Mouse (Mus musculus) kidney, embryonic 16.5 days (tissue): ENCODE results near the gene Lrrc27. TPM values are rescaled to one million over a fixed set of nuclear protein-coding genes. Genes with fewer than 3 reads are reported as not detected.
A peak's percentile ranks its signal among the peaks of the same experiment; 100 is the strongest.

ENCODE experiments used
- ATAC-seq: fragments of 200-750 bp; cut with Nextera tagmentation; 2 replicates; pipeline ENCODE4 v1.8.0; 2017; ENCODE audit warnings: moderate TSS enrichment; ENCODE audit not compliant: low FRiP score, low TSS enrichment
- H3K27ac ChIP-seq: fragments of 300-500 bp; sonication (generic); 2 replicates; pipeline ENCODE4 v1.5.1; 2014; ENCODE audit warnings: low read length
- H3K27me3 ChIP-seq: fragments of 300-500 bp; sonication (generic); 2 replicates; pipeline ENCODE4 v1.6.1; 2014; ENCODE audit warnings: low read length, control low read depth, mixed read lengths; ENCODE audit not compliant: insufficient read depth
- H3K36me3 ChIP-seq: fragments of 300-500 bp; sonication (generic); 2 replicates; pipeline ENCODE4 v1.6.1; 2014; ENCODE audit warnings: low read length, control low read depth, mixed read lengths; ENCODE audit not compliant: insufficient read depth
- H3K4me1 ChIP-seq: fragments of 300-500 bp; sonication (generic); 2 replicates; pipeline ENCODE4 v1.6.1; 2014; ENCODE audit warnings: low read length, control low read depth, mixed read lengths; ENCODE audit not compliant: insufficient read depth
- H3K4me2 ChIP-seq: fragments of 300-500 bp; sonication (generic); replicated peaks from 2 replicates; pipeline ENCODE4 v1.6.1; 2014; ENCODE audit warnings: low read depth, low read length
- H3K4me3 ChIP-seq: fragments of 300-500 bp; sonication (generic); 2 replicates; pipeline ENCODE4 v1.5.1; 2014; ENCODE audit warnings: mild to moderate bottlenecking, low read length
- H3K9ac ChIP-seq: fragments of 300-500 bp; sonication (generic); replicated peaks from 2 replicates; pipeline ENCODE4 v1.6.1; 2014; ENCODE audit warnings: low read length
- H3K9me3 ChIP-seq: fragments of 300-500 bp; sonication (generic); 2 replicates; pipeline ENCODE4 v1.6.1; 2016; ENCODE audit warnings: low read length, control low read depth
- WGBS: fragments of 180-500 bp; shearing (Covaris S2); extraction: QIAGEN DNeasy Blood & Tissue Kit; methylation state at CpG from one replicate; pipeline ENCODE4 v1.1.7; 2014; 5-methylcytosine and 5-hydroxymethylcytosine counted together
- polyA plus RNA-seq: library from polyadenylated mRNA; unstranded; fragments of >200 nt; fragmentation: Nextera tagmentation; extraction: Ambion mirVana; gene quantifications from 2 replicates; pipeline ENCODE4 v1.2.1, GENCODE M21; 2015

Gene Lrrc27
- polyA plus RNA-seq, 1 experiment from 2014 or later, result 3.3 TPM

DNA sequence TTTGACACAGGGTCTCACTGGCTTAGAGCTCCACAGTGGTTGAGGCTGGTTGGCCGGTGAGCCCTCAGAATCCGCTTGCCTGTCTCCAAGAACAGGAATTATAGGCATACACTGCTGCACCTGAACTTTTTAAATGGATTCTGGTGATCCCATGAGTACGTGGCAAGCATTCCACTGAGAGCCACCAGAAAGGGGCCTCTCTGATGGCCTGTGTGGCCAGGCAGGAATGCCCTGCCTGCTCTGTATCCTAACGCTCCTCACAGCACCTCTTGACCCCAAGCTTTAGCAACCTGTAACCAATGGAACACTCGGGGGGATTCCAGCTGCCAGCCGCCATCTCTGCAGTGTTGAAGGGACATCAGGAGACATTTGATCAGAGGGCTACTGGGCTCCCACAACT, 1.0 kb upstream of the Lrrc27 start:
- no peak for ATAC-seq
- 0 out of 2 replicates have a peak, but pooled peaks cover under 1% of the 10 kb centered on the region for H3K27me3 ChIP-seq
- WGBS, result 75% methylated on average over 6 of the region's 6 CpGs

DNA sequence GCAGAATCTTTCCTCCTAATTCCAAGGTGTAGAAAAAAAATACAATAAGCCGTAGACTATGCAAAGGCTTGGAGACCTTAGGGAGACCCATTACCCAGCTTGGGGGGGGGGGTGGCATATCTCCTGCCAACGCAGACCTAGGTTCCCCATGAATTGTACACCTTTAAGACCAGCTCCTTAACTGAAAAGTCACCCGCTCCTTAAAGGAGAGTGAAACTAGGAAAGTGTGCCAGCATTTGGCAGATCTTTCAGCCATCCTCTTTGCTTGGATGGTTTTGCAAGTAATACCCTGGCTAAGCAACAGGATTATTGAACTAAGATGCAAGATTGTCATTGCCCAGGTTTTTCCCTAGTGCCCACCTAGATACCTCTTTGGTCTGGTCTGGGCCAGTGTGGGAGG, 963 bp downstream of the Lrrc27 start:
- H3K4me3 ChIP-seq, result peak overlapping the region; percentile 62
- no peaks in the 10 kb centered on the region for H3K9me3 ChIP-seq
- no peaks in the 10 kb centered on the region for H3K36me3 ChIP-seq
- ATAC-seq, result no peak; the same call in 1 of the 2 replicates
- peaks cover 16% of the 10 kb centered on the region for H3K4me1 ChIP-seq
- H3K4me2 ChIP-seq, result peak overlapping the region; percentile 68
- H3K27me3 ChIP-seq, result no peaks in the 10 kb centered on the region
- peak overlapping the region; percentile 60 for H3K9ac ChIP-seq
- no peak overlapping the region for H3K27ac ChIP-seq
- 74% methylated on average over 3 of the region's 3 CpGs for WGBS

More for the DNA sequence above, 1.0 kb upstream of the Lrrc27 start:
- no peaks in the 10 kb centered on the region for H3K9me3 ChIP-seq
- no peak overlapping the region for H3K9ac ChIP-seq
- no peak overlapping the region for H3K4me2 ChIP-seq
- H3K4me3 ChIP-seq, result no peak overlapping the region
- no peaks in the 10 kb centered on the region for H3K36me3 ChIP-seq
- H3K27ac ChIP-seq, result no peak overlapping the region
- peaks cover 20% of the 10 kb centered on the region for H3K4me1 ChIP-seq

DNA sequence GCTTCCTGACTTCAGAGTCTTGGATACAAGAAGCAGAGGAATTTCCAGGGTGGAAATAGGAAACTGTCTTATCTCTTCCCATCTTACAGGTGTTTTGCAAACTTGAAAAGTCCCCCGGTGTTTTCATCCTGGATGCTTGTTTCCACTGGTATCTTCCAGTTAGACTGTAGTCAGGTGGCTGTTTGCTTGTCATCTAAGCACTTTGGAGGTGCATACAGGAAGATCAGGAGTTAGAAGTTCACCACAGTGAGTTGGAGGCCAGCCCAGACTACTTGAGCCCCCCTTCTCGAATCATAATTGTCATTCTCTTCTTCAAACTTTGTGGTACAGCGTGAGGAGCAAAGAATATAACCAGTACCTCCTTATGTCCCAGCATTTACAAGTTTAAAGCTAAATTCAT, 1.4 kb downstream of the Lrrc27 start:
- peaks cover 18% of the 10 kb centered on the region for H3K4me1 ChIP-seq
- no peak overlapping the region for H3K9ac ChIP-seq
- ATAC-seq, result no peak
- no peaks in the 10 kb centered on the region for H3K27me3 ChIP-seq
- H3K4me2 ChIP-seq, result no peak overlapping the region
- no peaks in the 10 kb centered on the region for H3K9me3 ChIP-seq
- no peak overlapping the region for H3K4me3 ChIP-seq
- 68% methylated on average over 3 of the region's 3 CpGs for WGBS
- H3K27ac ChIP-seq, result no peak overlapping the region
- no peaks in the 10 kb centered on the region for H3K36me3 ChIP-seq

DNA sequence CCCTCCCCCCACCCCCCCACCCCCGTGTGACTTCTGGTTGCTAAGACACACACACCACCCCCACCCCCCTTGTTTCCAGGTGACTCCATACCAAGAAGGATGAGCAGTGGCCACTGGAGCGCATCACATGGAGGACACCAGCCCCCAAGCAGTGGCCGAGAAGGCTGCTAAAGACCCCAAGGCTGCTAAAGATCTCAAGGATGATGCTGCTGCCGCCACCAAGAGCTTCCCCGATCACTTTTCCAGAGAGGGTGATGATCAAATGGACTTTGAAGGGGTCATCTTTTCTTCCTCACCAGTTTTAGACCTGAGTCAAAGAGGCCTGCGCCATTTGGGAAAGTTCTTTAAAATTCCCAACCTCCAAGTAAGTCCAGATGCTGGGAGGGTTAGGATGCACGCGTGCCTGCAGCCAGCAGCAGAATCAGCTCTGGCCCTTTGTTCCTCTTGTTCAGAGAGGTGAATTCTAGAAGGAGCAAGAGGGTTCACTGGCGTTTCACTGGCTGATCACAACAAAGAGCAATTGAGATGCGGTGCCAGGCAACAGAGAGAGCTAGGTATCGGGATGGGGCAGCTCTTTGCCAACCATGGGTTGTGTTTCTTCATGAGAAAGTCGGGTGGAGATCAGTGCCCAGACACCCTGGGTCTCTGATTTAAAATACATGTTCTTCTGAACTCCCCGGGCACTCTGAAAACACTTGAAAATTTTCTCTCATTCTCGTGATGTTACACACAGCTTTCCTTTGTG, 2.0 kb downstream of the Lrrc27 start:
- H3K4me1 ChIP-seq, result peaks cover 22% of the 10 kb centered on the region
- H3K4me2 ChIP-seq, result no peak overlapping the region
- H3K27ac ChIP-seq, result no peak overlapping the region
- H3K9me3 ChIP-seq, result no peaks in the 10 kb centered on the region
- no peak for ATAC-seq
- no peak overlapping the region for H3K4me3 ChIP-seq
- no peaks in the 10 kb centered on the region for H3K36me3 ChIP-seq
- 81% methylated on average over 14 of the region's 14 CpGs for WGBS
- H3K27me3 ChIP-seq, result no peaks in the 10 kb centered on the region
- H3K9ac ChIP-seq, result no peak overlapping the region

DNA sequence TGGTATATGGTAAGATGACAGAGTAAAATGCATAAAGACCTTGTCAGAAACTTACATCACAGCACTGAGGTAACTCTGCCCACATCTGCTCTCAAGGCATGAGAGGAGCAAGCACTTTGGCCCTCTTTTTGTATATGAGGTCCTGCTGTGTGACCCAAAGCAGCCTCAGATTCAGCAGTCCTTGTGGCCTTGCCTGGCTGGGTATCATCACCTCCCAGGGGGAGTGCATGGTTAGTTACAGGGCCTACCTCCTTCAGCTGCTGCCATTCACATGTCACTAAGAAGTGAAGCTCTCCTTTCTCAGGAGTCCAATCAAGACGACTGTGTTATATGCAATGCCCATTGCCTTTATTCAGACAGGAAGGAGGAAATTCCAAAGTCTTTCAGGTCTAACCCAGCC, 2.7 kb downstream of the Lrrc27 start:
- Histone ChIP-seq H3K4me1 (peaks cover 22% of the 10 kb centered on the region), H3K9me3 (no peaks in the 10 kb centered on the region), H3K36me3 (no peaks in the 10 kb centered on the region), H3K9ac (no peak overlapping the region), H3K4me3 (no peak overlapping the region), H3K4me2 (no peak overlapping the region), H3K27ac (no peak overlapping the region), H3K27me3 (no peaks in the 10 kb centered on the region)
- no peak for ATAC-seq
- WGBS, result 62% methylated on average over 1 of the region's 1 CpGs

DNA sequence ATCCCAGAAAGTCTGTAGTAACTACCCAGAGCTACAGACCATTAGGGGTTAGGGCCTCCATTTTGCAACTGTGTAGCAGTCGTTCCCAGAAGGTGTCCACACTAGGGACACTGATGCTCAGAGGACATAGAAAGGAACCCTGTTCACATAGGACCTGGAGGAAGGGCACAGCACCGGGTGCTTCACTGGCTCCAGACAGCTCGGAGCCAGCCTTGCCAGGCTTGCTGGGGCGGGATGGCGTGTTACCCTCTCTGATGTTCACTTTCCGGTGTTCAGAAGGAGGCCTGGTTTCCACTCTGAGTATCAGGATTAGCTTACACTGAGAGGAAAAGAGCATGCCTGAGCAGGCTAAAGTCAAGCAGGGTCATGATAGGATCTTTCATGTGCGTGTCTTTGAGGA, 3.2 kb downstream of the Lrrc27 start:
- peaks cover 22% of the 10 kb centered on the region for H3K4me1 ChIP-seq
- no peak overlapping the region for H3K4me3 ChIP-seq
- 83% methylated on average over 7 of the region's 7 CpGs for WGBS
- H3K9ac ChIP-seq, result no peak overlapping the region
- no peaks in the 10 kb centered on the region for H3K9me3 ChIP-seq
- H3K27me3 ChIP-seq, result no peaks in the 10 kb centered on the region
- no peak for ATAC-seq
- no peaks in the 10 kb centered on the region for H3K36me3 ChIP-seq
- no peak overlapping the region for H3K4me2 ChIP-seq
- no peak overlapping the region for H3K27ac ChIP-seq

DNA sequence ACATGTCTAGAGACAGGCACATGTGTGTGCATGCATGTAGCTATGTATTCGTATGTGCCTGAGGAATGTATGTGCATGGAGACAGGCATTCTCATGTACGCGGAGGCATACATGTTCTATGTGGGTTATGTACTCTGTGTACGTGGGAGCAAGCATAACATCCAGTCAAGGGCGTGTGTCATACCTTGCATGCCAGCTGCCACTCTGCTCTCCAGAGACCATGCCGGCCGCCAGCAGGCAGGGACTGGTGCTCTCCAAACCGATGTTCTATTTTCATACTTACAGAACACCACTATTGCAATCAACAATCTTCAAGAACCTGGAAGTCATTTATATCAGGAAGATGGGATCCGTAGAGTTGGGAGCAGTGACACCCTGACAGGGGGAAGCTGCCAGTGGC, 3.7 kb downstream of the Lrrc27 start:
- ATAC-seq, result no peak
- Histone ChIP-seq H3K4me3 (no peak overlapping the region), H3K27me3 (no peaks in the 10 kb centered on the region), H3K4me1 (peaks cover 22% of the 10 kb centered on the region), H3K9ac (no peak overlapping the region), H3K9me3 (no peaks in the 10 kb centered on the region), H3K36me3 (no peaks in the 10 kb centered on the region), H3K27ac (no peak overlapping the region), H3K4me2 (no peak overlapping the region)
- 93% methylated on average over 9 of the region's 9 CpGs for WGBS

DNA sequence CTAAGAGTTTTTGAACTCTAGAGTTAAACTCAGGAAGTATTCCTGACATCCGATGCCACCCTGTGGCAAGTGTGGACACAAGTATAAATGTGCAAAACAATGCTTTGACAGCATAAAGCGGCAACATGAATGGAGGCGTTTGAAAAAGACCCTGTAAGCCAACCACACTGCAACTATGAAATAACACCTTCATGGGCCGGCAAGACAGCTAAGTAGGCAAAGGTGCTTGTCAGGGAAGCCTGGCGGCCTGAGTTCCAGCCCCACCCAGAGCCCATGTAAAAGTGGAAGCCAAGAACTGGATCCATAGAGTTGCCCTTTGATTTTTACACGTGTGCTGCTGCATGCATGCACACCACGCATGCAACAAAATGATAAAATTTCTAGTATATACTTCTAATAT, 4.3 kb downstream of the Lrrc27 start:
- Histone ChIP-seq H3K27ac (no peak overlapping the region), H3K9me3 (no peaks in the 10 kb centered on the region), H3K4me2 (no peak overlapping the region), H3K4me3 (no peak overlapping the region), H3K4me1 (peaks cover 22% of the 10 kb centered on the region), H3K9ac (no peak overlapping the region), H3K27me3 (no peaks in the 10 kb centered on the region), H3K36me3 (no peaks in the 10 kb centered on the region)
- WGBS, result 82% methylated on average over 7 of the region's 7 CpGs
- no peak for ATAC-seq

DNA sequence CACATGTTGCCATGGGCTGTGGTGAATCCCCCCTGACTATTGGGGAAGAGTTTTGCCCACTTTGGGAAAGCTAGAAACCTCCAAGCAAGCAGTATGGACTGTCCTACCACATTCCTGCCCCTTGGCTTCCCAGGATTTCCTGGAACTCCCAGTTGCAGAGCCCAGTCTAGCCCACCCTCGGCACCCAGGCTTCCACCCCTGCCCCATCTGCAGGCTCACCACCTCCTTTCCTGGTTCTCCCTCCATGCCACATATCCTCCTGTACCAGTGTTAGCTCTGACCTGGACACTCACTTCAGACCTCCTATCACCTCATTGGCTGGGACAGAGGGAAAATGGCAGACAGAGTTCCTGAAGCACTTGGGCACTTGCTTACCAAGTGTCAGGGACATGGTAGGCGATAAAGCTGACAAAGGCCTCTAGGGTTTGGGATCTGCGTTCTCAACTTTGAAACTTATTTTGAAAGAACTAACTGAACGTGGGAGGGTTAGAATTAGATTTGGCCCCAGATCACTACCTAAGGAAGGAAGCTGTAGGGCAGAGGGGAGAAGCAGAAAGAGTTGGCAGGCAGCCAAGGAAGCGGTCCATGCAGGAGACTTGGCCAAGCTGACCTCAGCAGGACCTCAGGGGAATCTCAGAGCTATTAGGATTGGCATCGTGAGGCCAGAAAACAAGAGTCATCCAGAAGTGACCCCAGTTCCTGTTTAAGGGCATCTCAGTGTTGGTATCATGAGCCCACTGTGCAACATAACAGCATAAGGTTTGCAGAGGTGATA, 6.0 kb downstream of the Lrrc27 start:
- Histone ChIP-seq H3K27ac (peak overlapping the region; percentile 50; the same call in 1 of the 2 replicates), H3K9me3 (no peaks in the 10 kb centered on the region), H3K4me3 (no peak overlapping the region), H3K36me3 (no peaks in the 10 kb centered on the region), H3K4me1 (peaks cover 13% of the 10 kb centered on the region), H3K4me2 (no peak overlapping the region), H3K9ac (no peak overlapping the region), H3K27me3 (no peaks in the 10 kb centered on the region)
- ATAC-seq, result no peak
- whole genome bisulfite sequencing, result 46% methylated on average over 6 of the region's 6 CpGs

DNA sequence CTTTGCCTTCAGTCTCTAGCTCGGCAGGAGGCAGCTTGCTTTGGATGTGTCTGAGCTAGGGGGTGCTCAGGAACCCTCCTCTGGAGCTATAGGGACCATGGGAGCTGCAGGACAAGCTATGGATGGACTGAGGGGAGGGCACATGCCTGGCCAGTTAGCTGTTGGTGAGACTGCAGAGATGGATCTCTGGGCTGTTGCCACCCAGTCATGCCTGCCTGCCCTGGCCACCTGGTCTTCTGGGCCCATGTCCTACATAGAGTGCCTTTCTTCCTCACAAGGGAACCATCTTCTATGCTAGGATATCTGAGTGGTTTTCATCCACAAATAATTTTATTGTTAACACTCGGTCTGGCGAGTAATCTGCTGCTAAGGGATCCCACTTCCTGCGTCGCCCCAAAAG, 6.7 kb downstream of the Lrrc27 start:
- H3K36me3 ChIP-seq, result no peaks in the 10 kb centered on the region
- H3K27me3 ChIP-seq, result no peaks in the 10 kb centered on the region
- no peak overlapping the region for H3K4me2 ChIP-seq
- peaks cover 12% of the 10 kb centered on the region for H3K4me1 ChIP-seq
- no peak overlapping the region for H3K4me3 ChIP-seq
- 81% methylated on average over 5 of the region's 5 CpGs for WGBS
- H3K9ac ChIP-seq, result no peak overlapping the region
- no peak overlapping the region for H3K27ac ChIP-seq
- ATAC-seq, result no peak
- H3K9me3 ChIP-seq, result no peaks in the 10 kb centered on the region
